12 mouse cellular contexts compared by ENCODE assay signal in genomic region chr9:61491131-61491712, GRCm38 (mm10).
"Had no signal": no experiment of that assay in that cellular context is flagged by ENCODE, and none has a peak within 500 bp of the region (broad histone marks: within the 10 kb centered on the region; RNA-seq: fewer than 3 reads in every experiment).

No protein-coding gene starts in this region.

- H3K9me3 ChIP-seq: limb, embryonic 13.5 days; midbrain, embryonic 12.5 days; neural tube, embryonic 15.5 days had no signal

- H3K4me1 ChIP-seq: limb, embryonic 13.5 days had no signal

- H3K9ac ChIP-seq: limb, embryonic 13.5 days; liver, embryonic 14.5 days; midbrain, embryonic 12.5 days; neural tube, embryonic 15.5 days had no signal

- H3K36me3 ChIP-seq: limb, embryonic 13.5 days; midbrain, embryonic 12.5 days; neural tube, embryonic 15.5 days had no signal

- H3K4me2 ChIP-seq: limb, embryonic 13.5 days; midbrain, embryonic 12.5 days; neural tube, embryonic 15.5 days had no signal

- ATAC-seq: intestine, postnatal 0 days had no signal

- DNase-seq: kidney, adult 8-10 months; kidney, postnatal 25 days; retina, postnatal 1 day; right cerebral cortex, postnatal 14 days; thymus, postnatal 4 days had no signal

- H3K4me3 ChIP-seq: layer of hippocampus, adult 2 months; limb, embryonic 13.5 days; midbrain, embryonic 12.5 days; myocyte; neural tube, embryonic 15.5 days had no signal

- H3K27ac ChIP-seq: layer of hippocampus, adult 2 months; limb, embryonic 13.5 days; liver, embryonic 14.5 days; midbrain, embryonic 12.5 days; neural tube, embryonic 15.5 days had no signal
